Mouse (Mus musculus) embryo, embryonic 9.5 days (tissue): ENCODE results near the gene Dlgap3.
A peak's percentile ranks its signal among the peaks of the same experiment; 100 is the strongest.

ENCODE experiments used
- DNase-seq: peaks from one replicate; pipeline ENCODE4 v3.0.0-alpha.2; 2017; ENCODE audit errors: extremely low spot score

The Dlgap3 gene

DNA sequence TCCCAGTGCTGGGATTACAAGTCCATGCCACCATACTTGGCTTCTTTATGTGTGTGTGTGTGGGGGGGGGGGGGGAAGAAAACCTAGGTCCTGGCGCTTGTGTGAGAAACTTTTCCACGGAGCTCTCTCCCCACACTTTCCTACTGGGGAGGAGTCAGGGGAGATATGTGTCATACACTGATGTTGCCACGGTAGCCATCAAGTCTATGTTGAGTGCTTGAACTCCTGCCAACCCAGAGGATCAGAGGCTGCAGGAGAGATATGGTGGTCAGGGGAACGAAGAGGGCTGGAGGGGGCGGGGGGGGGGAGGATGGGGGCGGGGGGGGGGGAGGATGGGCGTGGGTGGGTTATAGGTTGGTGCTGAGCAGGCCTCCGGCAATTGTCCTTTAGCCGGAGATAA lies 46.8 kb downstream of the Dlgap3 start:
- no peak for DNase-seq

DNA sequence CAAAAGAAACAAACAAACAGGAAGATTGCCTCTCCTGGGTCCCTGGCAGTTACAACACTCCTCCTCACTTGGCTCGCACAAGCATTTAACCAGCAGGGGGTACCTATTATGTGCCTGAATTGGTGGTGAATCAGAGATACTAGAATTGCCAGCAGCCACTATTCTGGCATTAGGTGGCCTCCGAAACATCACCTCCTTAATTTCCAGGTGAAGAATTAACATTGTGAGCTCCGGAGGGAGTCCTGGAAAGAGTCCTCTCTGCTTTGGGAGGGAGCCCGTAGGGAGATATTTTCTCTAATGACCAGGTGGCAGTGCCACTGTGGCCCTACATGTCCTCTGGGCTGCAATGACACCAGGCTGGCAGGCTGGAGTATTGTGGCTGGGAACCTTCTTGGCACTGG lies 47.2 kb downstream of the Dlgap3 start:
- DNase-seq, result no peak

DNA sequence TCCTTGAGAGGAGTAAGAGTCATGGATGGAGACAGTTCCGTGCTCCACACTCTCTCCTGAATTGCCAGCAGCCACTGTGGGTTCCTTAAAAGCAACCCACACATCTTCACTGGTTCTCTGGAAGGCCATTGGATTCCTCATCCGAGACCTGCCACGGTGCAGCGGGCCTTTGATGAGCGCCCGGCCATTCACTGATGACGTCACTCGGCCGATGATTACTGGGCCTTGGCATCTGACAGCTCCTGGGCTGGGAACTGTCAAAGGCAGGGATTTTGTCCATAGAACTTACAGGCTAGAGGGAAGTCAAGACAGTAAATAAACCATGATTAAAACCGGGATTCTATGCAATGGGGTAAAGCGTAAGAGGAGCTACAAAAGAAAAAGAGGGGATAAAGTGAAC lies 48.0 kb downstream of the Dlgap3 start:
- no peak for DNase-seq

DNA sequence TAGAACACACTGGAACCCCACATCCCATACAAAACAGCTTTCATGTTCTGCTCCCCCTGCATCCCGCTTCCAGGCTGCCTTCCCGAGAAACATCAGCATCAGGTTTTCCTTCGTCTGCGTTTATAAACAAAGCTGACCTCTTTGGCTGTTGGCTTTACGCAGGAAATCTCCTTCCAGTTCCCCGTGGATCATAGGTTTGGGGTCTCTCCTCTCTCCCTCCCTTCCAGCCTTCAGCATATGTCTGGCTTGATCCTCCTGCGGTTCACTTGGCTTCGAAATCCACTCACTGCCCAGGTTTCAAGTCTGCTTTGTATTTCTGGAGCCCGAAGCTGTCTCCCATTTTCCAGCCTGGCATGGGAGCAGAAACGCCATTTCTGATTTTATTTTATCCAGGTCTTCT lies 54.3 kb downstream of the Dlgap3 start:
- DNase-seq, result no peak

DNA sequence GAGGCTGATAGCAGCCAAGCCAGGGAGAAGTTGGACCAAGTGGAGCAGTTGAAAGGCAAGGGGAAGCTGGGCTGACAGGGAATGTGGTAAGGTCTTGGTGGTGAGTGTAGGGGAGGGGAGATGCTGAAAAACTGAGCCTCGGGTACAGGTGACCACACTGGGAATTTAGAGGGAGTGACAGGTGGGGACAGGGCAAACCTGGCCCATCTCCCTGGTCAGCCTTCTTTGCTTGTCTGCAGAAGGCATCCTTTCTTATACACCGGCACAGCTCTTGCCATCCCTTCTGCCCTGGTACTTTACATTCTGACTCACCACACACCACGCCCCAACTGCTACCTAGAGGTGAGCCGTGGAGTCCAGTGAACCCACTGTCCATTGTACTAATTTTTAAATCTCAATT lies 54.8 kb downstream of the Dlgap3 start:
- DNase-seq, result no peak

DNA sequence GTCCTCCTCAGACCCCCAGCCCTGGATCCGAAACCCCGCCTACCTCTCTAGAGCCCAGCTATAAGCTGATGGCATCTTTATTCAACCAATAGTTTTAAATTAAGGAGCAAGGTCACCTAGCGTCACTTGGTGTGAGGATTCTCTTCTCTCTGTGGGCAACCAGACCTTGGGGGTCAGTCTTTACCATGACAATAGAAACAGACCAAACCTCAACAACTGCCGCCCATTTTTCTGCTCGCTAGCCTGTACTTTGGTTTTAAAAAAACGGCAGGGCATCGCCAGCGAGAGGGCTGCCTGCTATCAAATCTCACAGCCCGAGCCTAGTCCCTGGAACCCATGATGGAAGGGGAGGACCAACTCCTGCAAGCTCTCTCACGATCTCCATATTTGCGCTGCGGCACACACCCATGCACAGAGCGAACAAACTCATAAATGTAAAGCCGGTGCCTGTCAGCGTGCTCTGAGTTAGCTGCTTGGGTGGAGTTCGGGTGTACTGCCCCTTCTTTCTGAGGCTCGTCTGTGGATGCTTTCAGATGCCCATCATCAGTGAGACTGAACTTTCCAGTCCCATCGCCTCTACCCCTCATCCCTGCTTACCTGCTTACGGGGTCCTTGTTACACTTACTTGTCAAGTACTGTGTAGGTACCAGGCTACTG lies 55.6 kb downstream of the Dlgap3 start:
- DNase-seq, result no peak

DNA sequence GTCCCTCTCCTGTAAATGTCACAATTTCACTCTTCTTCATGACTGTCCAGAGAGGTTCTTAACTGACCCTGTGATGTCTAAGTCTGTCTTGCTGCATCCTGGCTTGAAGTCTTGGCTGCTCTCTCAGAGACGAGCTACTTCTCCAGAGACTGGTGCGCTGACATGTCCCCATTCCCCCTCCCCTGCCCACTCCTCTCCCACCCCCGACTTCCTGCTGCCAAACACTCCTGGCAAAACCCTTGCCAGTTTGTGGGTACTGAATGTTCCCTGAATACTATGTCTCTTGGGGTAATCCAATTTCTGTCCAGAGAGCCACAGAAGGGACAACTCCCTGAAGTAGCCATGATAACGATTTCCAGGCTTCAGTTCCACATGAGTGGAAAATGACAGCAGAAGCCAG lies 57.1 kb downstream of the Dlgap3 start:
- DNase-seq, result no peak

DNA sequence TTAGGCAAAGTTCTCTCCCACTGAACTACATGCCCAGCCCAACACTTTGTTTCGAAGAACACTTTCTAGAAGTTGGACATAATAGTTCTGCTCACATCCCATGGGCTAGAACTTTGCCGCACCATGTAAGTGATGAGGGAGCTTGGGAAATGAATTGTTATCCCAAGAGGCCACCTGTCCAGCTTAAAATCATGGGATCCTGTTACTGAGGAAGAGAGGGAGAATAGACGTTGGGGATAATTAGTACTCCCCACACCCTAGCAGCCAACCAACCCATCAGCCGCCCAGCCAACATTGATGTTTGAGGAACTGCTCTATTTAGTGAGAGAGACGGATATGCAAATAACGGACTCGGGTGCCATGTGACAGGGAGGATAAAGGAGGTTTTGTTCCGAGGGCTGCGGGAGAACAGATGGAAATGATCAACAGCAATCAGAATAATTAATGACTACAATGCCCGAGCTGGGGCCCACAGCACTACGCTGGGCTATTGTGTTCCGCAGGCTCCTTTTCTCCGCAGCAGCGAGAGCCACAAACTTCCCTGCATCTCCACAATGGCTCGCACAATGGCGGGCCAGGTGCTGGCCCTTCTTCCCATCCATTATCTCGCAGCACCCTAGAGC lies 58.2 kb downstream of the Dlgap3 start:
- DNase-seq, result peak; percentile 45

DNA sequence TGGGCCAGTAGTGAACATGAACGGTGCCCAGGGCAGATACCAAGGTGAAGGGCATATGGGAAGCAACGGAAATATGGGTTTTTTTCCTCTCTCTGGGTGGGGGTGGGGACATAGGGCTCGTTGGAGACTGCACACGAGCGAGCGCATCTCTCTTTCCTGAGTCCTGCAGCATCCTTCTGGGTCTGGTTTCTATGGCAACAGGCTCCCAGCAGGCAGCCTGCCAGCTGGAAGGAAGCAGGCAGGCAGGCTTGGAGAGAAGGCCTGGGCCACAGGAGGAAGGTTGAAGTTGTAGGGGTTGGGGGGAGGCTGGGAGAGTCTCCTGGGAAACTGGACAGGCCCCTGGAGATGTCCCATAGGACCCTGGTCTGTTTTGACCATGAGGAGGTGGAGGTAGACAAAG lies 63.0 kb downstream of the Dlgap3 start:
- DNase-seq, result no peak

DNA sequence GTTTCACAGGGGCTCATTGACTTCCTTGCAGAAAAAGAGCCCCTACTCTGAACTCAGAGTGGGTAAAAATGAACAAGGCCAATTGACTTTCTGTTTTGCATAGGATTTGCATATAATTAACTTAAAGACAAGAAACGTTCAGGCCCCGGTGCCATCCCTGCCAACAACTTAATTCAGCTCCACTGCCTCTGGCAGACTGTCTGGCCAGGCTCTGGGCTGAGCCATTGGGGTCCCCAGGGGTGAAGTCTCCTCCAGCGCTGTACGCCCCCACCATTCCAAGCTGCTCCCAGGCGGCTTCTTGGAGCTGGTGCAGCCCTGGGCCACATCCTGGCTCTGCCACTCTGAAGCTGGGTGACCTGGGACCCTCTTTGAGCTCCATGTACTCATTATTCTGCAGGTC lies 63.5 kb downstream of the Dlgap3 start:
- no peak for DNase-seq

DNA sequence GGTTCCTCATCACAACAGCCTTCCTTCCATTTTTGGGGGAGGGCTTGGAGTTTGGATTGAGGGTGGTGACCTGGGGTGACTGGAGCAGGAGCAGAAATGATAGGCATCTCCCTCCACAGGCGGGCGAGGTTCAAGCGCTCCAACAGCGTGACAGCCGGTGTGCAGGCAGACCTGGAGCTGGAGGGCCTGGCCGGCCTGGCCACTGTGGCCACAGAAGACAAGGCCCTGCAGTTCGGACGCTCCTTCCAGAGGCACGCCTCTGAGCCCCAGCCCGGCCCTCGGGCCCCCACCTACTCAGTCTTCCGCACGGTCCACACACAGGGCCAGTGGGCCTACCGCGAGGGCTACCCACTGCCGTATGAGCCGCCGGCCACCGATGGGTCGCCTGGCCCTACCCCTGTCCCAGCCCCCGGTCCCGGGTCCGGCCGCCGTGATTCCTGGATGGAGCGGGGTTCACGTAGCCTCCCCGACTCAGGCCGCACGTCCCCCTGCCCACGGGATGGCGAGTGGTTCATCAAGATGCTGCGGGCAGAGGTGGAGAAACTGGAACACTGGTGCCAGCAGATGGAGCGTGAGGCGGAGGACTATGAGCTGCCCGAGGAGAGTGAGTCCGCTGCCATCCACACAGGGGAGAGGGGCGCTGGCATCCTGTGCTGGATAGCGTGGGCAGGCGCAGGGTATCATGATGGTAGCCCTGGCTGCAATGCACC lies 64.6 kb downstream of the Dlgap3 start:
- DNase-seq, result no peak

DNA sequence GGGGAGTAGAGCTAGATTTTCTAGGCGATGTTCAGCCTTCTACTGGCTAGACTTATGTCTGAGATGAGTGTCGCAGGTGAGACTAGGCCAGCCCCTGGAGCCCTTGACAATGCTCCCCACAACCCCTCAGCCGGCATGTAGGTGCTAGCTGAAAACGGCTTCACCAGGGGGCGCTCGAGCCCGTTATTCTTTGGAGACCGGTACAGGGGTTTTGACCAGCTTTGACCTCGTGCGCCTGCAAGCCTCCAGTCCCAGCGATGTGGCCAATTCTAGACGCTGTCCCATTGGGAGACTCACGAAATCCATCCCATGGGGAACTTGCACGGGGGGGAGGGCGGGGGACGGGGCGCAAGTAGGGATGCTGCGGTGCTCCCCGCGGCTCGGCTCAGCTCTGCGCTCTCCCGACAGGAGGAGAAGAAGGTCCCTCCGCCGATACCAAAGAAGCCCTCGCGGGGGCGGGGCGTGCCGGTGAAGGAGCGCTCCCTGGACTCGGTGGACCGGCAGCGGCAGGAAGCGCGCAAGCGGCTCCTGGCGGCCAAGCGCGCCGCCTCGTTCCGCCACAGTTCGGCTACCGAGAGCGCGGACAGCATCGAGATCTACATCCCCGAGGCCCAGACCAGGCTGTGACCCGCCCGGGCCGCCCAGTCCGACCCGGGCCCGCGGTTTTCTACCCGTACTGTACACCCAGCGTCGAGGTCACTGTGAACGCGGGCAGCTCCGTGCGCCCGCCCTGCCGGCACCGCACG lies 66.9 kb downstream of the Dlgap3 start:
- DNase-seq, result peak; percentile 91

DNA sequence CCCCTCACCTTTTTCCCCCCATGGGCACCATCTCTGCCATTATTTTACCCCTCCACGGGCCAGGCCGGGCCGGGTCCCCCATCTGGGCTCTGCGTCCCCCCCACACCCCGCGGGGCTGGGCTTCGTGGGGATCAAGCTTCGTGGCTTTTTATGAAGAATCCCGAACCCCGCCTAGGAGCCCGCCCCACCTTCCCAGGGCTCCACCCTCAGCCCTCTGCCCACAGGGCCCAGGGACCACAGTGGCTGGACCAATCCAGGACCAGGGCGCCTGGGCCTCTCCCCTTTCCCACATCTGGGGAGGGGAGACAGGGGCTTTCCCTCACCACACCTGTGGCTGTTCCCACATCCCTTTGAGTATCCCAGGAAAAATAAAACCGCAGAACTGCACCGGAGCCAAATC lies 67.6 kb downstream of the Dlgap3 start:
- DNase-seq, result peak; percentile 42

DNA sequence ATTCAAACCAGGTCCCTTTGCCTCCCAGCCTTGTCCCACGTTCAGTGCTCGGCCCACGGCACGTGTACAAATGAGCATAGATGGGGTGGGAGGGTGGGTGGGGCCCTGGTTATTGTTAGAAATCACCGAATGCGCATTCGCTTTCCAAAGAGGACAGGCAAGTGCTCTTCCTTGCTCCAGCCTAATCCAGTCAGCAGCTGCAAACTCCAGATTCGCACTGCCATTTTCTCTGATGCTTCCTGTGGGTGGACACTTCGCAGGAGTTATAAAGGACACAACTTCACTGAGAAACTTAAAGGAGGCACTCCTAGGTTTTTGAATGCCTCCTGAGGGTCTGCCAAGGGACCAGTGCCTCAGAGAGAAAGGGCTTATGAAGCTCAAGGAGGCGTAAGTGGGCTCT lies 68.3 kb downstream of the Dlgap3 start:
- DNase-seq, result no peak

DNA sequence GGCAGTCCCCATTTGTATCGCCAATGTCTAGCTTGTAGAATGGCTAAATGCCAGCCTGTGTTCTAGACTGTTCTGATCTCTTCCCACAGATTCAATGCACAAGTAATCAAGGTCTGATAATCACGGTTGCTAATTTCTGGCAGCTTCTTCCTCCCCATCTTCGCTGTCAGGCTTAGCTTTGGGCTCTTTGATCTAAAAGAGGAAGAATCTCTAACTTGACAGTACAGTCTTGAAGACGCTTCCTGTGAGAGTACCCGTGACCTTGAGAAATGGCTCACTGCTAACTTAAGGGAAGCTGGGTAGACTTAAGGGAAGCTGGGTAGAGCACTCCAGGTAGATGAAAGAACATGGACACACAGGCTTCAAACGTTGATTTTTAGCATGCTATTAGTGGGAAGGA lies 73.7 kb downstream of the Dlgap3 start:
- no peak for DNase-seq

DNA sequence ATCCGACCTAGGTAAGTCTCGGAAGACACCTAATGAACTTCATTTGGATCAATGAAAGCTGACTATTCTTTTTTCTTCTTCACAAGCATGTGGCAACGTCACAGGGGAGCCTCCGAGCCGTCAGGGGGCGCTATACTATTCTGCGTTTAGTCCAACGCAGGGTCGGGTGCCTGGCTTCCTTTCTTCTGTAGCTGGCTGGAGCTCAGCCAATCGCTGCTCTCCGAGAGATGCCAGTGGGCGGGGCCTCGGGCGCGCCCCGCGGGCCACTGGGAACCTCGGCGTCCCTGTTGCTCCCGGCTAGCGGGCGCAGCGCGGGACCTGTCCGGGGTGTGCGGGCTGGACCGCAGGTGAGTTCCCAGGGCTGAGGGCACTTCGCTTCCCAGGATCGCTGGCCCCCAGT lies 74.5 kb downstream of the Dlgap3 start, which contains the start of gene Smim12:
Gene Smim12 (plus strand): TSS at position 233 of the 400 bp plus-strand sequence.
- peak; percentile 98 for DNase-seq

DNA sequence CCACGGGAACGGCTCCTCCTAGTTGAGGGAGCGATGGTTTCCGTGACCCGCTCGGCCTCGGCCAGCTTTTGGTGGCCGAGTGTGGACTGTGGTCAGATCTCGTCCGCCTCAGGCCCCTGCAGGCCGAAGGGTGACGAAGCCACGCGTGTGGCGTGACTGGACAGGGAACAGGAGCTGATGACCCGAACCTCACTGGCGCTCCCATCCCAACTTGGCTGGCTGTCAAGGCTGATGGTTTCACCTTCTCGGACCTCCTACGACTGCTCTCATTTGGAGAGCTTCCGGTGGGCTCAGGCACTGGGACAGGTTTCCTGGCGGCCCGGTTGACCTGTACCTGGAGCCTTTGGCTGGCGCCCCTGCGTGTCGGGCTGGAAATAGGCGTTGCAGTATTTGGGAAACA lies 74.9 kb downstream of the Dlgap3 start:
- DNase-seq, result no peak

DNA sequence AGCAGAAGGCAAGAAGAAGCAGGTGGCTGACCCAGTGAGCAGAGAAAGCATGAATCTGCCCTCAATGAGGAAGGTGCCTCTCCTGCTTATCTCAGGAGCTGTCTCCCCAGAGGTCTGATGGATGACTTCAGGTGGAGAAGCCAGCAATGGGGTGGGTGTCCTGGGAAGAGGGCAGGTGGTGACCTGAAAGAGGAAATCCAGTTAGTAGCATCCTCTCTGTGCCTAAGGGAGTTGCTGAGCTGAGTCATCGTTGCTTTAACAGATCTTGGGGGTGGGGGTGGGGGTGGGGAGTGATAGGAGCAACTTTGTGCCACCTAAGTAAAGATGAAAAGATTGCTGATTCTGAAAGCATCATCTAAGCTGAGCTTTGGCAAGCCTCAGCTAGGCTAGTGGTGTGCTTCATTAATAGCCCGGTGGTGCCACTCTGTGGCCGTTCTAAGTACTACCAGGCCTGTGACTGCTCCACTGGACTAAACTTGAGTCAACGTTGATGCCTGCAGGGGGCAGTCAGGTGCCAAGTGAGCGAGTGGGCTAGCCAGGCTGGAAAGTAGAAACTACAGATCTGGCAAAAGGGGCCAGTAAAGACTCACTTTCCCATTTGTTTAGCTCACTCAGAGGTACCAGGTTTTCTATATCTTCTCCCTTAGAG lies 80.8 kb downstream of the Dlgap3 start:
- DNase-seq, result peak; percentile 87

DNA sequence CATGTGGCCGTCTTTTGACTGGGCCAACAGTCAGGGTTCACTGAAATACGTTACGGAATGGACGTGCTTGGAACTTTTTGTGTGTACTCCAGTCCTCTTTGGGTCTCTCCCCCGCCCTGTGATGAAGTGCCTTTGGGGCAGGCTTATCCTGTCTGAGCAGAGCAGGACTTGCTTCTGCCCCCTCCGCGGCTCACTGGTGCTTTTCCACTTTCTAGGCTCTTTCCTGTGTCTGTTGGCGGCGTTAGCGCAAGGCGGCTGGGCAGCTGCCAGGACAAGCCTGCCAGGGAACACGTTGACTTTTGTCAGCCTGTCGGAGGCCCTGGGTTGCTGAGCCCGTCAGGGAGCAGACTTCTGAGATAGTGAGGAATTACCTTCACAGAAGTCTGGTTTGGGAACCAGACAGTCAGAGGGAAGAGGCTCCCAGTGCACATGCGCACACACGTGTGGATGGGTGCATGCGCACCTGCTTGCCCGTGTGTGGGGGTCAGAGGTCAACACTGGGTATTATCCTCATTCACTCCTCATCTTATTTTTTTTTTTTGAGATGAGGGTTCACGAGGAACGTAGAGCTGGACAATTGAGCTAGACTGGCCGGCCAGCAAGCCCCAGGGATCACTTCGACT lies 83.1 kb downstream of the Dlgap3 start:
- no peak for DNase-seq

DNA sequence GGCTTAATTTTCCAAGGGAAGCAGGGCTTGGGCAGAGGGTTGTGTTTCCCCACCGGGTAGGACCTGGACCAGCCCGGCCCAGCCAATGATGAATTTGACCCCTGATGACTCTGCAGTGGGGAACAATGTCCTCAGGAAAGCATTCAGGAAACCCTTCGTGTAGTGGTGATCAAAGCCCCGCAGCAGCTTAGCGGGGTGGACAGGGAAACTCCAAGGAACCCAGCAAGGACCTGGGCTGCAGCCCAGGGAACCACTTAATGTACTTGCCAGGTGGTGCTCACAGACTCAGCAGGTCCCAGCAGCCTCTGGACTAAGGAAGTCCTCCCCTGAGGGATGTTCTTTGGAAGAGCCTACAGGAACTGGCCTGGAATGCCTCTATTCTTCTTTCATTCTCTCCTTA lies 87.7 kb downstream of the Dlgap3 start:
- DNase-seq, result no peak

DNA sequence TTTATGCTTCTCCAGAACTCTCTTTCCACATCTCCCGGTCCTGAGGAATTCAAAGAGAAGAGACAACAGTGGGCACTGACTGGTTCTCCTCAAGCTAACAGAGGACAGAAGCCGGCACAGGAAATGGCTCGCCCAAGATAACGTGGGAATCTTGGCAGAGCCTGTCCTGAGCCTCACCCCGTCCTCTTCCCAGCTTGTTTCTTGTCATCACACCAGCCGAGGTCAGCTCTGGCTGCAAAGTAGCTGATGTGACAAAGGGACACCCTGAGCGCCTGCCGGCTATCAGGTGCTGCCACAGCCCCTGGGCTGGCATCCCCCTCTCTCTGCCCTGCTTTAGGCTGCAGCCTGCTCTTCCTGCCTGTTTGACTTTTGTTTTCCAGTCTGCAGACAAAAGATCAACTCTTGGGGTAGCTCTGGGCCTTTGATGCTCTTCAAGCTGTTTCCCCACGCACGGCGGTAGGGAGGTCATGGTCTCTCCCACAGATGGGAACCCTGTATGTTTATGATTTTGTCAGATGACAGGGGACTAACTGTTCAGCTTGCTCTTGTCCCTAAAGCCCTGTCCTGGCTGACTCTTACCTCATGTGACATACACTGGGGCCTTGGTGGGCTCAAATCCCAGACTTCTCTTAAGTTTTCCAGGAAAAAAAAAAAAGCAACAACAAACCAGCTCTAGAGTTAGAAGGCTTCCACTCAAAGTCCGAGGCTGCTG lies 89.3 kb downstream of the Dlgap3 start:
- DNase-seq, result no peak
